Comparison of ENCODE assay signal across 8 mouse cellular contexts in the genomic region with DNA sequence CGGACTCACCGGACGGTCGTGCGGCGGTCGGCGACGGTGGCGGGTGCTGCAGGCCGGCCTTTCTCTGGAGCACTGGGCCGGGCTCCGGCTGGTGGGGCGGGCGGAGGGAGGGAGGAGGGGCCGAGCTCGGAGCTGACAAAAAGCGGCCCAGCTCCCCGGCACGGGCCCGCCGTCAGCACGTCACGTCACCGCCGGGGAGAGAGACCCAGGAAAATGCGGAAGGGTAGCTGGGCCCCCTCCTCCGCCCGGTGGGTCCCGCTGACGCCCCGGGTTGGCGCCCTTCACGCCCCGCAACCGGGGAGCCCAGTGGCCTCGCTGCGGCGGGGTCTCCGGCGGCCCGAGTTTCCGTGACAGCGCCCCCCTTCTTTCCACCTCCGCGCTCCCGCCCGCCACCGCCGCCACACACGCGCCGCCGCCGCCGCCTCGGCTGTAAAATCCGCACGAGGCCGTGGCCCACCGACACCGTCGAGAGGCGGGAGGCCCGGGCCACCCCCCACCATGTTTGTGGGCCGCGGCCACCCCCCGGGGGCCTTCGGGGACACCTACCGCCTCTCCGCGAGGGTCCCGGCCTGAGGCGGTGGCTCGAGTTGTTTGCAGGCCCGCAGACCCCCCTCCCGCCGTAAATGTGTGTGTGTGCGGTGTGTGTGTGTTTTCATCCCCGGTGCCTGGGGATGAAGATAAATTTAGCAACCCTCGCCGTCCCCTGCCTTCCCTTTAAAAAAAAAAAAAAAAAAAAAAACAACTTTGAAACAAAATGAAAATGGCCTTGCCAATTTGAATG. TPM values are rescaled to one million over a fixed set of nuclear protein-coding genes. Genes with fewer than 3 reads are reported as not detected.
DNase-seq lines count a peak whose midpoint lies in the region; ATAC-seq lines count a peak whose summit lies in the region.

A gene (minus strand): TSS at position 644 of the 781 bp plus-strand sequence.

- WGBS in embryonic facial prominence, embryonic 13.5 days, result 22% methylated on average over 65 of the region's 82 CpGs
- WGBS in limb, embryonic 13.5 days, result 13% methylated on average over 39 of the region's 82 CpGs
- WGBS in midbrain, embryonic 14.5 days, result 27% methylated on average over 54 of the region's 82 CpGs

- H3K36me3 ChIP-seq in embryonic facial prominence, embryonic 13.5 days, result no peaks in the 10 kb centered on the region
- no peaks in the 10 kb centered on the region for H3K36me3 ChIP-seq in limb, embryonic 13.5 days
- no peaks in the 10 kb centered on the region for H3K36me3 ChIP-seq in midbrain, embryonic 14.5 days (ENCODE audit: control insufficient read depth, insufficient read depth, low read length)

- ATAC-seq in embryonic facial prominence, embryonic 13.5 days (ENCODE audit: insufficient number of reproducible peaks, insufficient read depth, low FRiP score, low TSS enrichment, low read depth), result peak; percentile 80
- peak; percentile 78 for ATAC-seq in limb, embryonic 13.5 days (ENCODE audit: low FRiP score, low read depth)
- ATAC-seq in midbrain, embryonic 14.5 days (ENCODE audit: low FRiP score, low TSS enrichment), result peak; percentile 80

- H3K4me3 ChIP-seq in embryonic facial prominence, embryonic 13.5 days, result peak within 1 kb of the TSS; percentile 58
- peak within 1 kb of the TSS; percentile 60 for H3K4me3 ChIP-seq in limb, embryonic 13.5 days
- H3K4me3 ChIP-seq in midbrain, embryonic 14.5 days (replicated peaks; ENCODE audit: low read depth, low read length), result peak within 1 kb of the TSS; percentile 55

- peak within 1 kb of the TSS; percentile 91 for H3K9ac ChIP-seq in embryonic facial prominence, embryonic 13.5 days
- H3K9ac ChIP-seq in limb, embryonic 13.5 days, result peak within 1 kb of the TSS; percentile 93
- H3K9ac ChIP-seq in midbrain, embryonic 14.5 days (replicated peaks; ENCODE audit: low read length), result peak within 1 kb of the TSS; percentile 90

- H3K27ac ChIP-seq in embryonic facial prominence, embryonic 13.5 days, result peak within 1 kb of the TSS; percentile 99
- peak within 1 kb of the TSS; percentile 99 for H3K27ac ChIP-seq in limb, embryonic 13.5 days
- H3K27ac ChIP-seq in midbrain, embryonic 14.5 days (replicated peaks; ENCODE audit: low read depth, low read length), result peak within 1 kb of the TSS; percentile 99

- peaks cover 4% of the 10 kb centered on the region; the same call in 1 of the 2 replicates for H3K4me1 ChIP-seq in embryonic facial prominence, embryonic 13.5 days
- peaks cover 5% of the 10 kb centered on the region for H3K4me1 ChIP-seq in limb, embryonic 13.5 days
- H3K4me1 ChIP-seq in midbrain, embryonic 14.5 days (ENCODE audit: control insufficient read depth, insufficient read depth, low read length), result no peaks in the 10 kb centered on the region

- no peaks in the 10 kb centered on the region for H3K9me3 ChIP-seq in embryonic facial prominence, embryonic 13.5 days
- no peaks in the 10 kb centered on the region for H3K9me3 ChIP-seq in limb, embryonic 13.5 days
- no peaks in the 10 kb centered on the region for H3K9me3 ChIP-seq in midbrain, embryonic 14.5 days (ENCODE audit: control insufficient read depth, low read length)

- peak within 1 kb of the TSS; percentile 70 for H3K4me2 ChIP-seq in embryonic facial prominence, embryonic 13.5 days
- peak within 1 kb of the TSS; percentile 52 for H3K4me2 ChIP-seq in limb, embryonic 13.5 days (replicated peaks)
- H3K4me2 ChIP-seq in midbrain, embryonic 14.5 days (ENCODE audit: low read length), result peak within 1 kb of the TSS; percentile 48

- peaks cover 44% of the 10 kb centered on the region for H3K27me3 ChIP-seq in embryonic facial prominence, embryonic 13.5 days
- peaks cover 47% of the 10 kb centered on the region for H3K27me3 ChIP-seq in limb, embryonic 13.5 days
- peaks cover 13% of the 10 kb centered on the region; the same call in 1 of the 2 replicates for H3K27me3 ChIP-seq in midbrain, embryonic 14.5 days (ENCODE audit: control insufficient read depth, insufficient read depth, low read length)

- DNase-seq in 3T3-L1 (ENCODE audit: low read depth, low spot score), result peak; percentile 50
- DNase-seq in adrenal gland, postnatal 14 days, result peak; percentile 81
- peak; percentile 63 to 76 for DNase-seq in heart, adult 18-20 months
- DNase-seq in kidney, adult 18-20 months, result peak; percentile 68
- peak; percentile 77 for DNase-seq in midbrain, embryonic 14.5 days
- peak; percentile 62 to 63 for DNase-seq in spleen, adult 18-20 months

RNA-seq across cellular contexts. Expression of the gene that starts here (rescaled TPM):
- total RNA-seq in adrenal gland, postnatal 14 days (2021), result 28.1 and 28.6 TPM in 2 replicates
- polyA plus RNA-seq in embryonic facial prominence, embryonic 13.5 days (2015; fragmentation: Nextera tagmentation; extraction: Ambion mirVana), result 31.4 and 33.6 TPM in 2 replicates
- 10 to 100 TPM; 22.3 to 23.9 TPM for total RNA-seq in heart, adult 18-20 months (2021)
- polyA plus RNA-seq in limb, embryonic 13.5 days (2015; fragmentation: Nextera tagmentation; extraction: Ambion mirVana), result 34.0 and 34.9 TPM in 2 replicates
- polyA plus RNA-seq in midbrain, embryonic 14.5 days (2014; fragmentation: Nextera tagmentation; extraction: Ambion mirVana), result 25.7 and 31.3 TPM in 2 replicates

Comparison
In these comparisons a context has a peak if more than half of its experiments do, and no peak if none do; other contexts are left out.
1. Peak in every context shown above with its lines: DNase-seq, ATAC-seq, H3K4me3 ChIP-seq and H3K27ac ChIP-seq.